Mouse (Mus musculus) neural tube, embryonic 11.5 days (tissue): ENCODE measurements around the gene Kcnip1. TPM values are rescaled to one million over a fixed set of nuclear protein-coding genes. Genes with fewer than 3 reads are reported as not detected.

Experiments
- ATAC-seq: fragments of 200-750 bp; cut with Nextera tagmentation; 2 replicates; pipeline ENCODE4 v1.8.0; 2017; ENCODE audit warnings: moderate number of reproducible peaks, mild to moderate bottlenecking, moderate TSS enrichment, moderate library complexity; ENCODE audit not compliant: insufficient read depth, low FRiP score, low TSS enrichment
- DNase-seq: peaks from one replicate; pipeline ENCODE4 v3.0.0-alpha.2; 2015; ENCODE audit warnings: low spot score
- H3K27ac ChIP-seq: fragments of 300-500 bp; sonication (generic); 2 replicates; pipeline ENCODE4 v1.5.1; 2014; ENCODE audit warnings: low read depth, mild to moderate bottlenecking, low read length
- H3K27me3 ChIP-seq: fragments of 300-500 bp; sonication (generic); 2 replicates; pipeline ENCODE4 v1.6.1; 2014; ENCODE audit warnings: mild to moderate bottlenecking, low read length, mixed read lengths; ENCODE audit not compliant: control insufficient read depth, insufficient read depth
- H3K36me3 ChIP-seq: fragments of 300-500 bp; sonication (generic); 2 replicates; pipeline ENCODE4 v1.6.1; 2014; ENCODE audit warnings: mild to moderate bottlenecking, low read length, moderate library complexity, mixed read lengths; ENCODE audit not compliant: control insufficient read depth, insufficient read depth
- H3K4me1 ChIP-seq: fragments of 300-500 bp; sonication (generic); 2 replicates; pipeline ENCODE4 v1.6.1; 2014; ENCODE audit warnings: low read length, mixed read lengths; ENCODE audit not compliant: control insufficient read depth, insufficient read depth
- H3K4me2 ChIP-seq: fragments of 300-500 bp; sonication (generic); 2 replicates; pipeline ENCODE4 v1.6.1; 2014; ENCODE audit warnings: low read depth, mild to moderate bottlenecking, moderate library complexity
- H3K4me3 ChIP-seq: fragments of 300-500 bp; sonication (generic); 2 replicates; pipeline ENCODE4 v1.5.1; 2014; ENCODE audit warnings: low read depth, low read length
- H3K9ac ChIP-seq: fragments of 300-500 bp; sonication (generic); 2 replicates; pipeline ENCODE4 v1.6.1; 2014; ENCODE audit warnings: mild to moderate bottlenecking, low read length
- H3K9me3 ChIP-seq: fragments of 300-500 bp; sonication (generic); 2 replicates; pipeline ENCODE4 v1.6.1; 2016; ENCODE audit warnings: low read length; ENCODE audit not compliant: control insufficient read depth
- WGBS: fragments of 180-500 bp; shearing (Covaris S2); extraction: QIAGEN DNeasy Blood & Tissue Kit; methylation state at CpG from one replicate; pipeline ENCODE4 v1.1.7; 2014; 5-methylcytosine and 5-hydroxymethylcytosine counted together
- polyA plus RNA-seq: library from polyadenylated mRNA; unstranded; fragments of >200 nt; fragmentation: Nextera tagmentation; extraction: Ambion mirVana; gene quantifications from 2 replicates; pipeline ENCODE4 v1.2.1, GENCODE M21; 2014

Gene Kcnip1
- polyA plus RNA-seq, 1 experiment from 2014 or later = 16.7 TPM

- no peak for DNase-seq
- no peaks in the 10 kb centered on the region for H3K9me3 ChIP-seq
- no peaks in the 10 kb centered on the region for H3K27me3 ChIP-seq
- WGBS = 61% methylated on average over 2 of the region's 2 CpGs
- no peak overlapping the region for H3K4me3 ChIP-seq
- no peak overlapping the region for H3K9ac ChIP-seq
- H3K4me2 ChIP-seq = no peak overlapping the region
- no peak overlapping the region for H3K27ac ChIP-seq
- H3K4me1 ChIP-seq = no peaks in the 10 kb centered on the region
- ATAC-seq = no peak
- H3K36me3 ChIP-seq = no peaks in the 10 kb centered on the region
Measured at GRCm38 (mm10) chr11:33912151-33912571, 80.8 kb downstream of the Kcnip1 start.

- no peaks in the 10 kb centered on the region for H3K4me1 ChIP-seq
- DNase-seq = no peak
- H3K4me2 ChIP-seq = no peak overlapping the region
- ATAC-seq = no peak
- H3K27ac ChIP-seq = no peak overlapping the region
- H3K4me3 ChIP-seq = no peak overlapping the region
- no peaks in the 10 kb centered on the region for H3K36me3 ChIP-seq
- H3K27me3 ChIP-seq = no peaks in the 10 kb centered on the region
- WGBS = 57% methylated on average over 7 of the region's 7 CpGs
- no peak overlapping the region for H3K9ac ChIP-seq
- H3K9me3 ChIP-seq = no peaks in the 10 kb centered on the region
Measured at GRCm38 (mm10) chr11:33910982-33911381, 82.0 kb downstream of the Kcnip1 start.

GRCm38 (mm10) chr11:33908360-33909175 is 84.4 kb downstream of the Kcnip1 start:
- no peak overlapping the region for H3K4me3 ChIP-seq
- H3K9me3 ChIP-seq = no peaks in the 10 kb centered on the region
- no peaks in the 10 kb centered on the region for H3K4me1 ChIP-seq
- ATAC-seq (no peak), DNase-seq (no peak)
- H3K4me2 ChIP-seq = no peak overlapping the region
- H3K27ac ChIP-seq = no peak overlapping the region
- H3K9ac ChIP-seq = no peak overlapping the region
- H3K36me3 ChIP-seq = no peaks in the 10 kb centered on the region
- H3K27me3 ChIP-seq = no peaks in the 10 kb centered on the region
- WGBS = 70% methylated on average over 4 of the region's 4 CpGs

- WGBS = 64% methylated on average over 6 of the region's 6 CpGs
- ATAC-seq = no peak
- Histone ChIP-seq H3K27me3 (no peaks in the 10 kb centered on the region), H3K27ac (no peak overlapping the region), H3K4me1 (no peaks in the 10 kb centered on the region), H3K9me3 (no peaks in the 10 kb centered on the region), H3K4me3 (no peak overlapping the region), H3K36me3 (no peaks in the 10 kb centered on the region), H3K4me2 (no peak overlapping the region), H3K9ac (no peak overlapping the region)
- no peak for DNase-seq
Measured at GRCm38 (mm10) chr11:33903494-33903893, 89.5 kb downstream of the Kcnip1 start.

GRCm38 (mm10) chr11:33902377-33902776 is 90.6 kb downstream of the Kcnip1 start:
- Histone ChIP-seq H3K4me3 (no peak overlapping the region), H3K4me2 (no peak overlapping the region), H3K4me1 (no peaks in the 10 kb centered on the region), H3K27me3 (no peaks in the 10 kb centered on the region), H3K9me3 (no peaks in the 10 kb centered on the region), H3K27ac (no peak overlapping the region), H3K36me3 (no peaks in the 10 kb centered on the region), H3K9ac (no peak overlapping the region)
- no peak for DNase-seq
- ATAC-seq = no peak
- 90% methylated on average over 10 of the region's 10 CpGs for WGBS

- ATAC-seq (no peak), DNase-seq (no peak)
- Histone ChIP-seq H3K4me1 (no peaks in the 10 kb centered on the region), H3K27me3 (no peaks in the 10 kb centered on the region), H3K9me3 (no peaks in the 10 kb centered on the region), H3K36me3 (no peaks in the 10 kb centered on the region), H3K4me2 (no peak overlapping the region), H3K27ac (no peak overlapping the region), H3K4me3 (no peak overlapping the region), H3K9ac (no peak overlapping the region)
- 52% methylated on average over 2 of the region's 2 CpGs for WGBS
Measured at GRCm38 (mm10) chr11:33901783-33902182, 91.2 kb downstream of the Kcnip1 start.

- Histone ChIP-seq H3K4me1 (no peaks in the 10 kb centered on the region), H3K9ac (no peak overlapping the region), H3K4me3 (no peak overlapping the region), H3K4me2 (no peak overlapping the region), H3K27ac (no peak overlapping the region), H3K36me3 (no peaks in the 10 kb centered on the region), H3K9me3 (no peaks in the 10 kb centered on the region), H3K27me3 (no peaks in the 10 kb centered on the region)
- DNase-seq = no peak
- ATAC-seq = no peak
- WGBS = 83% methylated on average over 4 of the region's 4 CpGs
Measured at GRCm38 (mm10) chr11:33891084-33891483, 101.9 kb downstream of the Kcnip1 start.

- no peak for DNase-seq
- no peaks in the 10 kb centered on the region for H3K4me1 ChIP-seq
- no peaks in the 10 kb centered on the region for H3K9me3 ChIP-seq
- no peaks in the 10 kb centered on the region for H3K27me3 ChIP-seq
- no peak overlapping the region for H3K27ac ChIP-seq
- no peak overlapping the region for H3K4me3 ChIP-seq
- H3K9ac ChIP-seq = no peak overlapping the region
- ATAC-seq = no peak
- WGBS = 73% methylated on average over 2 of the region's 2 CpGs
- no peak overlapping the region for H3K4me2 ChIP-seq
- no peaks in the 10 kb centered on the region for H3K36me3 ChIP-seq
Measured at GRCm38 (mm10) chr11:33890382-33890781, 102.6 kb downstream of the Kcnip1 start.

- Histone ChIP-seq H3K9ac (no peak overlapping the region), H3K27ac (no peak overlapping the region), H3K4me1 (no peaks in the 10 kb centered on the region), H3K4me2 (no peak overlapping the region), H3K36me3 (no peaks in the 10 kb centered on the region), H3K4me3 (no peak overlapping the region), H3K27me3 (no peaks in the 10 kb centered on the region), H3K9me3 (no peaks in the 10 kb centered on the region)
- no peak for DNase-seq
- WGBS = 93% methylated on average over 3 of the region's 3 CpGs
- no peak for ATAC-seq
Measured at GRCm38 (mm10) chr11:33887660-33888059, 105.3 kb downstream of the Kcnip1 start.
